Mouse (Mus musculus) testis, adult 2 months (tissue): ENCODE data around the gene Unc13d. TPM values are rescaled to one million over a fixed set of nuclear protein-coding genes. Genes with fewer than 3 reads are reported as not detected.

Experiments
- H3K27ac ChIP-seq: fragments of 200-500 bp; 2 replicates; pipeline ENCODE4 v1.5.1; 2012; ENCODE audit warnings: low read depth, low read length; ENCODE audit not compliant: control insufficient read depth, insufficient read depth
- H3K27me3 ChIP-seq: fragments of 200-500 bp; 2 replicates; pipeline ENCODE4 v1.6.1; 2012; ENCODE audit warnings: mild to moderate bottlenecking, low read length, moderate library complexity; ENCODE audit not compliant: control insufficient read depth, insufficient read depth
- H3K36me3 ChIP-seq: fragments of 200-500 bp; 2 replicates; pipeline ENCODE4 v1.6.1; 2012; ENCODE audit warnings: mild to moderate bottlenecking, low read length; ENCODE audit not compliant: control insufficient read depth, insufficient read depth
- H3K4me1 ChIP-seq: fragments of 200-500 bp; 2 replicates; pipeline ENCODE4 v1.6.1; 2012; ENCODE audit warnings: low read length; ENCODE audit not compliant: control insufficient read depth, insufficient read depth
- H3K4me3 ChIP-seq: fragments of 200-500 bp; 2 replicates; pipeline ENCODE4 v1.5.1; 2012; ENCODE audit warnings: low read depth, mild to moderate bottlenecking, low read length, moderate library complexity, mixed read lengths; ENCODE audit not compliant: control insufficient read depth
- CTCF ChIP-seq: fragments of 200-500 bp; IDR thresholded peaks from 2 replicates; pipeline ENCODE4 v1.5.1; 2012; ENCODE audit warnings: low read depth, mild to moderate bottlenecking, inconsistent platforms, low read length, moderate library complexity; ENCODE audit not compliant: control insufficient read depth, insufficient read depth, insufficient replicate concordance
- POLR2A ChIP-seq: fragments of 200-500 bp; IDR thresholded peaks from 2 replicates; pipeline ENCODE4 v1.6.1; 2012; ENCODE audit warnings: low read depth, mild to moderate bottlenecking, inconsistent platforms, low read length, moderate library complexity; ENCODE audit not compliant: control insufficient read depth
- polyA plus RNA-seq: library from polyadenylated mRNA; depleted of rRNA; stranded (reverse); fragments of >200 nt; gene quantifications from 2 replicates; pipeline ENCODE4 v1.2.3, GENCODE M21; 2012

The Unc13d gene
- polyA plus RNA-seq, 1 experiment: 3.4 TPM

GRCm38 (mm10) chr11:116110540-116110939, 32.8 kb upstream of the Unc13d start:
- H3K27me3 ChIP-seq: no peaks in the 10 kb centered on the region

GRCm38 (mm10) chr11:116110131-116110530, 32.4 kb upstream of the Unc13d start:
- no peak for TF ChIP-seq CTCF
- TF ChIP-seq POLR2A: peak; percentile 66
- Histone ChIP-seq H3K27me3 (no peaks in the 10 kb centered on the region), H3K36me3 (no peaks in the 10 kb centered on the region), H3K27ac (peak overlapping the region; percentile 42), H3K4me3 (peak overlapping the region; percentile 82), H3K4me1 (peaks cover 28% of the 10 kb centered on the region)

More at GRCm38 (mm10) chr11:116110540-116110939, 32.8 kb upstream of the Unc13d start:
- Histone ChIP-seq H3K27ac (peak overlapping the region; percentile 42; the same call in 1 of the 2 replicates), H3K4me1 (peaks cover 28% of the 10 kb centered on the region), H3K36me3 (no peaks in the 10 kb centered on the region), H3K4me3 (peak overlapping the region; percentile 82)
- TF ChIP-seq CTCF: no peak
- TF ChIP-seq POLR2A: no peak

- H3K4me3 ChIP-seq: peak overlapping the region; percentile 82
- no peaks in the 10 kb centered on the region for H3K36me3 ChIP-seq
- peaks cover 28% of the 10 kb centered on the region for H3K4me1 ChIP-seq
- H3K27ac ChIP-seq: peak overlapping the region; percentile 27
- no peak for TF ChIP-seq CTCF
- no peak for TF ChIP-seq POLR2A
- no peaks in the 10 kb centered on the region for H3K27me3 ChIP-seq
Observed at GRCm38 (mm10) chr11:116109441-116110081, 31.8 kb upstream of the Unc13d start.

- Histone ChIP-seq H3K4me1 (peaks cover 35% of the 10 kb centered on the region), H3K4me3 (peak overlapping the region; percentile 82), H3K27me3 (no peaks in the 10 kb centered on the region), H3K27ac (peak overlapping the region; percentile 36), H3K36me3 (no peaks in the 10 kb centered on the region)
- no peak for TF ChIP-seq POLR2A
- no peak for TF ChIP-seq CTCF
Observed at GRCm38 (mm10) chr11:116108464-116109137, 30.8 kb upstream of the Unc13d start.

- Histone ChIP-seq H3K36me3 (no peaks in the 10 kb centered on the region), H3K27ac (peak overlapping the region; percentile 78), H3K4me1 (peaks cover 38% of the 10 kb centered on the region), H3K4me3 (peak overlapping the region; percentile 82), H3K27me3 (no peaks in the 10 kb centered on the region)
- TF ChIP-seq CTCF (no peak), POLR2A (no peak)
Observed at GRCm38 (mm10) chr11:116107777-116108285, 30.1 kb upstream of the Unc13d start.

GRCm38 (mm10) chr11:116106963-116107776, 29.4 kb upstream of the Unc13d start:
- TF ChIP-seq CTCF (no peak), POLR2A (no peak)
- H3K36me3 ChIP-seq: no peaks in the 10 kb centered on the region
- peaks cover 38% of the 10 kb centered on the region for H3K4me1 ChIP-seq
- H3K27ac ChIP-seq: peak overlapping the region; percentile 78
- H3K27me3 ChIP-seq: no peaks in the 10 kb centered on the region
- peak overlapping the region; percentile 33 for H3K4me3 ChIP-seq
